16 mouse cellular contexts compared by ENCODE assay signal in genomic region chr5:74783906-74784305, GRCm38 (mm10).
DNase-seq lines count a peak whose midpoint lies in the region; ATAC-seq lines count a peak whose summit lies in the region.
"Had no signal": no experiment of that assay in that cellular context is flagged by ENCODE, and none has a peak within 500 bp of the region (broad histone marks: within the 10 kb centered on the region; RNA-seq: fewer than 3 reads in every experiment).

No protein-coding gene starts in this region.

- H3K4me3 ChIP-seq in heart, embryonic 11.5 days (ENCODE audit: low read depth, low read length): no peak overlapping the region
- H3K4me3 ChIP-seq in embryonic facial prominence, embryonic 14.5 days (ENCODE audit: low read depth, low read length): no peak overlapping the region
- no peak overlapping the region for H3K4me3 ChIP-seq in neural tube, embryonic 15.5 days (replicated peaks)
- H3K4me3 ChIP-seq: erythroblast, embryonic 14.5 days; heart, embryonic 15.5 days; hindbrain, embryonic 13.5 days; intestine, embryonic 15.5 days; kidney, embryonic 15.5 days; left cerebral cortex, adult 2 months had no signal

- no peak overlapping the region for H3K9ac ChIP-seq in heart, embryonic 11.5 days (ENCODE audit: low read depth, low read length)
- no peak overlapping the region for H3K9ac ChIP-seq in embryonic facial prominence, embryonic 14.5 days (ENCODE audit: low read depth, low read length)
- H3K9ac ChIP-seq in neural tube, embryonic 15.5 days (replicated peaks): no peak overlapping the region
- H3K9ac ChIP-seq: heart, embryonic 15.5 days; hindbrain, embryonic 13.5 days; intestine, embryonic 15.5 days; kidney, embryonic 15.5 days; lung, embryonic 14.5 days had no signal

- ATAC-seq in heart, embryonic 11.5 days (replicated peaks; ENCODE audit: insufficient number of reproducible peaks, low FRiP score, low TSS enrichment): no peak
- ATAC-seq in embryonic facial prominence, embryonic 14.5 days (ENCODE audit: low read depth): no peak
- ATAC-seq in neural tube, embryonic 15.5 days (ENCODE audit: low FRiP score): no peak
- ATAC-seq: intestine, embryonic 15.5 days had no signal

- no peak overlapping the region for H3K4me2 ChIP-seq in heart, embryonic 11.5 days
- no peak overlapping the region for H3K4me2 ChIP-seq in embryonic facial prominence, embryonic 14.5 days (ENCODE audit: low read depth, low read length)
- no peak overlapping the region for H3K4me2 ChIP-seq in neural tube, embryonic 15.5 days
- H3K4me2 ChIP-seq: heart, embryonic 15.5 days; hindbrain, embryonic 13.5 days; intestine, embryonic 15.5 days; kidney, embryonic 15.5 days; lung, embryonic 14.5 days had no signal

- DNase-seq in heart, adult 9 months (ENCODE audit: low spot score in 2 of 2): peak; percentile 40 to 63
- peak; percentile 91 for DNase-seq in adipocyte (ENCODE audit: low spot score)
- DNase-seq in embryonic facial prominence, embryonic 14.5 days (ENCODE audit: low spot score): peak; percentile 47
- peak; percentile 43 to 64 for DNase-seq in gastrocnemius, postnatal 36 days
- no peak for DNase-seq in cerebellum, adult 9-11 months
- DNase-seq: cerebellum, adult 9-10 months; lung, embryonic 14.5 days; midbrain, embryonic 14.5 days had no signal

- no peaks in the 10 kb centered on the region for H3K36me3 ChIP-seq in heart, embryonic 11.5 days (ENCODE audit: control insufficient read depth, insufficient read depth, low read length)
- H3K36me3 ChIP-seq in embryonic facial prominence, embryonic 14.5 days (ENCODE audit: control insufficient read depth, insufficient read depth, low read length): no peaks in the 10 kb centered on the region
- H3K36me3 ChIP-seq in neural tube, embryonic 15.5 days: no peaks in the 10 kb centered on the region
- H3K36me3 ChIP-seq: heart, embryonic 15.5 days; hindbrain, embryonic 13.5 days; intestine, embryonic 15.5 days; kidney, embryonic 15.5 days had no signal

- intact Hi-C loops in gastrocnemius, postnatal 36 days (cut with DNase I): no loop called here

- H3K27me3 ChIP-seq in heart, embryonic 11.5 days (ENCODE audit: control insufficient read depth, insufficient read depth, low read length): no peaks in the 10 kb centered on the region
- no peaks in the 10 kb centered on the region for H3K27me3 ChIP-seq in embryonic facial prominence, embryonic 14.5 days (replicated peaks; ENCODE audit: control insufficient read depth, insufficient read depth, low read length)
- no peaks in the 10 kb centered on the region for H3K27me3 ChIP-seq in neural tube, embryonic 15.5 days (replicated peaks)
- H3K27me3 ChIP-seq: heart, embryonic 15.5 days; hindbrain, embryonic 13.5 days; intestine, embryonic 15.5 days; kidney, embryonic 15.5 days had no signal

- H3K4me1 ChIP-seq in heart, embryonic 11.5 days (ENCODE audit: control insufficient read depth, insufficient read depth, low read length): no peaks in the 10 kb centered on the region
- H3K4me1 ChIP-seq in embryonic facial prominence, embryonic 14.5 days (ENCODE audit: control insufficient read depth, insufficient read depth, low read length): peaks cover 10% of the 10 kb centered on the region; the same call in 1 of the 2 replicates
- no peaks in the 10 kb centered on the region for H3K4me1 ChIP-seq in neural tube, embryonic 15.5 days
- H3K4me1 ChIP-seq: heart, embryonic 15.5 days; hindbrain, embryonic 13.5 days; intestine, embryonic 15.5 days; kidney, embryonic 15.5 days had no signal

- H3K27ac ChIP-seq in heart, embryonic 11.5 days (ENCODE audit: low read depth, low read length): no peak overlapping the region
- no peak overlapping the region for H3K27ac ChIP-seq in embryonic facial prominence, embryonic 14.5 days (replicated peaks; ENCODE audit: low read depth, low read length)
- H3K27ac ChIP-seq in neural tube, embryonic 15.5 days (replicated peaks): no peak overlapping the region
- H3K27ac ChIP-seq: heart, embryonic 15.5 days; hindbrain, embryonic 13.5 days; intestine, embryonic 15.5 days; kidney, embryonic 15.5 days; left cerebral cortex, adult 2 months had no signal

- WGBS in heart, embryonic 11.5 days (ENCODE audit: insufficient replicate concordance): 85% methylated on average over 9 of the region's 9 CpGs
- WGBS in embryonic facial prominence, embryonic 14.5 days: 46% methylated on average over 9 of the region's 9 CpGs
- WGBS in neural tube, embryonic 15.5 days: 75% methylated on average over 9 of the region's 9 CpGs

- no peaks in the 10 kb centered on the region for H3K9me3 ChIP-seq in heart, embryonic 11.5 days (replicated peaks; ENCODE audit: control insufficient read depth, low read length)
- no peaks in the 10 kb centered on the region for H3K9me3 ChIP-seq in embryonic facial prominence, embryonic 14.5 days (ENCODE audit: control insufficient read depth, low read length)
- H3K9me3 ChIP-seq in neural tube, embryonic 15.5 days (replicated peaks): no peaks in the 10 kb centered on the region
- H3K9me3 ChIP-seq: heart, embryonic 15.5 days; hindbrain, embryonic 13.5 days; intestine, embryonic 15.5 days; kidney, embryonic 15.5 days had no signal
